Mouse (Mus musculus) stomach, postnatal 0 days (tissue): ENCODE measurements around the gene Clspn.

Experiments
- CTCF ChIP-seq: IDR thresholded peaks from 2 replicates; pipeline ENCODE4 v1.5.1; 2016; ENCODE audit warnings: antibody characterized with exemption, low read depth, mild to moderate bottlenecking, moderate library complexity
- EP300 ChIP-seq: optimal IDR thresholded peaks from 2 replicates; pipeline ENCODE3; 2016; ENCODE audit warnings: antibody characterized with exemption

GRCm38 (mm10) chr4:126604141-126604540, 47.4 kb downstream of the Clspn start:
- TF ChIP-seq CTCF (no peak), EP300 (no peak)
